Mouse (Mus musculus): Measurements from ENCODE around the gene Gm8369. TPM values are rescaled to one million over a fixed set of nuclear protein-coding genes. Genes with fewer than 3 reads are reported as not detected.
"Not testable (repeated sequence)": the region's sequence is repeated elsewhere in the genome, so short reads cannot be mapped to it uniquely, and the experiment has no call there.

Gene Gm8369
- polyA plus RNA-seq, 1 experiment = 6.3 TPM

- TF ChIP-seq POLR2A (IDR thresholded peaks at IDR 0.05; ENCODE audit: control insufficient read depth, extremely low read depth, insufficient read depth, low read length, poor library complexity) (no peak), CTCF (IDR thresholded peaks at IDR 0.05; ENCODE audit: borderline replicate concordance, control insufficient read depth, extremely low read depth, insufficient read depth, low read length, poor library complexity) (no peak)
- no peak overlapping the region for H3K4me3 ChIP-seq (ENCODE audit: control insufficient read depth, insufficient read depth, low read length)
- WGBS = 11% methylated on average over 1 of the region's 1 CpGs
- H3K4me1 ChIP-seq (replicated peaks; ENCODE audit: control insufficient read depth, insufficient read depth, low read length) = peaks cover 4% of the 10 kb centered on the region; the same call in 1 of the 2 replicates
- no peaks in the 10 kb centered on the region for H3K36me3 ChIP-seq (ENCODE audit: control insufficient read depth, insufficient read depth, low read length)
- DNase-seq = no peak
- H3K27me3 ChIP-seq (ENCODE audit: control insufficient read depth, insufficient read depth, low read length) = no peaks in the 10 kb centered on the region
- no peak overlapping the region for H3K27ac ChIP-seq (ENCODE audit: control insufficient read depth, insufficient read depth, low read length)
Measured at GRCm38 (mm10) chr19:11504857-11505256, 19.1 kb downstream of the Gm8369 start.

GRCm38 (mm10) chr19:11513458-11513857 lies 27.7 kb downstream of the Gm8369 start:
- WGBS = 19% methylated on average over 1 of the region's 1 CpGs
- no peak overlapping the region for H3K4me3 ChIP-seq (ENCODE audit: control insufficient read depth, insufficient read depth, low read length)
- peak overlapping the region; percentile 59; the same call in 1 of the 2 replicates for H3K27ac ChIP-seq (ENCODE audit: control insufficient read depth, insufficient read depth, low read length)
- no peak for DNase-seq
- no peak for TF ChIP-seq CTCF (IDR thresholded peaks at IDR 0.05; ENCODE audit: borderline replicate concordance, control insufficient read depth, extremely low read depth, insufficient read depth, low read length, poor library complexity)
- no peak for TF ChIP-seq POLR2A (IDR thresholded peaks at IDR 0.05; ENCODE audit: control insufficient read depth, extremely low read depth, insufficient read depth, low read length, poor library complexity)
- no peaks in the 10 kb centered on the region for H3K27me3 ChIP-seq (ENCODE audit: control insufficient read depth, insufficient read depth, low read length)
- peaks cover 21% of the 10 kb centered on the region for H3K4me1 ChIP-seq (replicated peaks; ENCODE audit: control insufficient read depth, insufficient read depth, low read length)
- no peaks in the 10 kb centered on the region for H3K36me3 ChIP-seq (ENCODE audit: control insufficient read depth, insufficient read depth, low read length)

DNA sequence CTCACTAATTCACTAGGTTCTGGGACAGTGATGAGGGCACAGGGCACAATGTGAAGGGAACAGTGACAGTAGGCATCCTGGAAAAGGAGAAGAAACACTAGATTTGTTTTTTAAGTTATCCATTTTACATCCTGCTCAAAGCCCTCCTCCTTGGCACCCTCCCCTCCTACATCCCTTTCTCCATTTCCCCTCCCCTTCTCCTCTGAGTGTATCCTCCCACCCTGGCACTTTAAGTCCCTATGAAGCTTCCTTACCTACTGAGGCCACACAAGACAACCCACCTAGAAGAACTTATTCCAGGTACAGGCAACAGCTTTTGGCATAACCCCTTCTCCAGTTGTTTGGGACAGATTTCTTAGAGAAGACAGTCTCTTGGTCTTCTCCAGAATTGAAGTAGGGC lies 30.5 kb downstream of the Gm8369 start, which contains the start of gene Ms4a6b:
Gene Ms4a6b, plus strand, starts transcription at position 267 of the 400 bp plus-strand sequence.
- H3K4me1 ChIP-seq (replicated peaks; ENCODE audit: control insufficient read depth, insufficient read depth, low read length) = peaks cover 25% of the 10 kb centered on the region
- H3K27ac ChIP-seq (ENCODE audit: control insufficient read depth, insufficient read depth, low read length) = peak within 1 kb of the TSS; percentile 78
- TF ChIP-seq CTCF (IDR thresholded peaks at IDR 0.05; ENCODE audit: borderline replicate concordance, control insufficient read depth, extremely low read depth, insufficient read depth, low read length, poor library complexity) (no peak), POLR2A (IDR thresholded peaks at IDR 0.05; ENCODE audit: control insufficient read depth, extremely low read depth, insufficient read depth, low read length, poor library complexity) (no peak)
- H3K27me3 ChIP-seq (ENCODE audit: control insufficient read depth, insufficient read depth, low read length) = no peaks in the 10 kb centered on the region
- DNase-seq = no peak
- no peaks in the 10 kb centered on the region for H3K36me3 ChIP-seq (ENCODE audit: control insufficient read depth, insufficient read depth, low read length)
- no peak within 1 kb of the TSS for H3K4me3 ChIP-seq (ENCODE audit: control insufficient read depth, insufficient read depth, low read length)

GRCm38 (mm10) chr19:11516845-11517244 lies 31.1 kb downstream of the Gm8369 start:
- no peak overlapping the region for H3K4me3 ChIP-seq (ENCODE audit: control insufficient read depth, insufficient read depth, low read length)
- H3K27me3 ChIP-seq (ENCODE audit: control insufficient read depth, insufficient read depth, low read length) = no peaks in the 10 kb centered on the region
- peak; percentile 68 for DNase-seq
- whole genome bisulfite sequencing = 5% methylated on average over 4 of the region's 4 CpGs
- peaks cover under 1% of the 10 kb centered on the region for H3K36me3 ChIP-seq (ENCODE audit: control insufficient read depth, insufficient read depth, low read length)
- no peak overlapping the region; the same call in 1 of the 2 replicates for H3K27ac ChIP-seq (ENCODE audit: control insufficient read depth, insufficient read depth, low read length)
- H3K4me1 ChIP-seq (replicated peaks; ENCODE audit: control insufficient read depth, insufficient read depth, low read length) = peaks cover 25% of the 10 kb centered on the region
- TF ChIP-seq CTCF (IDR thresholded peaks at IDR 0.05; ENCODE audit: borderline replicate concordance, control insufficient read depth, extremely low read depth, insufficient read depth, low read length, poor library complexity) = no peak
- no peak for TF ChIP-seq POLR2A (IDR thresholded peaks at IDR 0.05; ENCODE audit: control insufficient read depth, extremely low read depth, insufficient read depth, low read length, poor library complexity)

DNA sequence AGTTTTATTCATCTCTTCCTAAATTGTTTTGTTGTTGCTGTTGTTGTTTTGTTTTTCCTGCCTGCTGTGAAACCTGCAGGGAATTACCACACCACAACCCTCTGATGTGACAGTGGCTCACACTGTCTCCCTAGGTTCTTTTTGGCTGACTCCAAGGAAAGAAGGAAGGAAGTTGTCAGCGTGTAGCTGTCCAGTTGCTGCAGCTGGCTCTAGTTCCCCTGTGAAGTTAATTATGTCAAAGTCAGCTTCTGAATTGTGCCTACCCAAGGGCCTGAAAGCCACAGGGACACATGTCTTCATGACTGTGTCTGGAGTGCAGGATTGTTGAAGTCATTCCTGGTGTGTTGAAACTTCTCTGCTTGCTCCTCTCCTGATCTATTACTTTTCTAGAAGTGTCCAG lies 31.6 kb downstream of the Gm8369 start:
- Histone ChIP-seq H3K27ac (ENCODE audit: control insufficient read depth, insufficient read depth, low read length) (peak overlapping the region; percentile 78), H3K4me1 (replicated peaks; ENCODE audit: control insufficient read depth, insufficient read depth, low read length) (peaks cover 25% of the 10 kb centered on the region)
- WGBS = 15% methylated on average over 1 of the region's 1 CpGs
- not testable (repeated sequence) for H3K36me3 ChIP-seq (ENCODE audit: control insufficient read depth, insufficient read depth, low read length); H3K4me3 ChIP-seq (ENCODE audit: control insufficient read depth, insufficient read depth, low read length); DNase-seq; H3K27me3 ChIP-seq (ENCODE audit: control insufficient read depth, insufficient read depth, low read length)

DNA sequence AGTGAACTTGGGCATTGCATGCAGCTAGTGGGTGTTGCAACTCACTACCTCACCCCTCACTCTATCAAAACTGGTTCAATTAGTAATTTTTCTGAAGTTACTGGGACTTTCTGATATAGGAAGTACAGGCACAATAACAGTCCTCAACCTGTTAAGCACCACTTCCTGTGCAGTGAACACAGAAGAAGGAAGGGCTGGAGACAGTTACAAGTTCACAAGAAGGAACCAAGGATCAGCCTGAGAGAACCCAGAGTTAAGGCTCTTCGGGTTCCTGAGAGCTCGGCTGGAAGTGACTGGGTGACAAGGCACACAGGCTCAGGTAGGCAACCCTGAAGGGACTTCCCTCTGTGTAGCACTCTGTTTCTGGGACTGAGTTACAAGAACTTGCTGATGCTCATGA lies 32.6 kb downstream of the Gm8369 start:
- Histone ChIP-seq H3K27ac (ENCODE audit: control insufficient read depth, insufficient read depth, low read length) (peak overlapping the region; percentile 88), H3K36me3 (ENCODE audit: control insufficient read depth, insufficient read depth, low read length) (peaks cover 11% of the 10 kb centered on the region), H3K4me1 (replicated peaks; ENCODE audit: control insufficient read depth, insufficient read depth, low read length) (peaks cover 19% of the 10 kb centered on the region), H3K4me3 (ENCODE audit: control insufficient read depth, insufficient read depth, low read length) (peak overlapping the region; percentile 50)
- 13% methylated on average over 2 of the region's 2 CpGs for WGBS
- H3K27me3 ChIP-seq (ENCODE audit: control insufficient read depth, insufficient read depth, low read length); DNase-seq: not testable (repeated sequence)

DNA sequence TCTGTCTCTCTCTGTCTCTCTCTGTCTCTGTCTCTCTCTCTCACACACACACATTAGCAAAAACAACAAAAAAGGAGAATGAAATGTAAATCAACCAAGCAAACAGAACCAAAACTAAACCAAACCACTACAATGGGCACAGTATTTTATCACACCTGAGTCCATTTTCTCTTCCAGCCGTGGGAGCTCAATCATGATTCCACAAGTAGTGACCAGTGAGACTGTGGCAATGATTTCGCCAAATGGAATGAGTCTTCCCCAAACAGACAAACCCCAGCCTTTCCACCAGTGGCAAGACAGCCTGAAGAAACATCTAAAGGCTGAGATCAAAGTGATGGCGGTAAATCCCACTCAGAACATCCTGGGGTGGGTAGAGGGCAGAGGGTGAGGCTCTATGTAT lies 34.4 kb downstream of the Gm8369 start:
- DNase-seq = no peak
- H3K4me1 ChIP-seq (replicated peaks; ENCODE audit: control insufficient read depth, insufficient read depth, low read length) = peaks cover 16% of the 10 kb centered on the region
- no peak overlapping the region for H3K27ac ChIP-seq (ENCODE audit: control insufficient read depth, insufficient read depth, low read length)
- no peaks in the 10 kb centered on the region for H3K27me3 ChIP-seq (ENCODE audit: control insufficient read depth, insufficient read depth, low read length)
- no peak for TF ChIP-seq POLR2A (IDR thresholded peaks at IDR 0.05; ENCODE audit: control insufficient read depth, extremely low read depth, insufficient read depth, low read length, poor library complexity)
- no peak for TF ChIP-seq CTCF (IDR thresholded peaks at IDR 0.05; ENCODE audit: borderline replicate concordance, control insufficient read depth, extremely low read depth, insufficient read depth, low read length, poor library complexity)
- no peak overlapping the region; the same call in 1 of the 2 replicates for H3K4me3 ChIP-seq (ENCODE audit: control insufficient read depth, insufficient read depth, low read length)
- 51% methylated on average over 3 of the region's 3 CpGs for WGBS
- peaks cover 28% of the 10 kb centered on the region for H3K36me3 ChIP-seq (ENCODE audit: control insufficient read depth, insufficient read depth, low read length)
